Mouse (Mus musculus) kidney, adult 18-20 months (tissue): ENCODE results near the gene Tmem192.

ENCODE experiments used
- DNase-seq: peaks from one replicate; pipeline ENCODE4 v3.0.0; 2021

The Tmem192 gene

DNA sequence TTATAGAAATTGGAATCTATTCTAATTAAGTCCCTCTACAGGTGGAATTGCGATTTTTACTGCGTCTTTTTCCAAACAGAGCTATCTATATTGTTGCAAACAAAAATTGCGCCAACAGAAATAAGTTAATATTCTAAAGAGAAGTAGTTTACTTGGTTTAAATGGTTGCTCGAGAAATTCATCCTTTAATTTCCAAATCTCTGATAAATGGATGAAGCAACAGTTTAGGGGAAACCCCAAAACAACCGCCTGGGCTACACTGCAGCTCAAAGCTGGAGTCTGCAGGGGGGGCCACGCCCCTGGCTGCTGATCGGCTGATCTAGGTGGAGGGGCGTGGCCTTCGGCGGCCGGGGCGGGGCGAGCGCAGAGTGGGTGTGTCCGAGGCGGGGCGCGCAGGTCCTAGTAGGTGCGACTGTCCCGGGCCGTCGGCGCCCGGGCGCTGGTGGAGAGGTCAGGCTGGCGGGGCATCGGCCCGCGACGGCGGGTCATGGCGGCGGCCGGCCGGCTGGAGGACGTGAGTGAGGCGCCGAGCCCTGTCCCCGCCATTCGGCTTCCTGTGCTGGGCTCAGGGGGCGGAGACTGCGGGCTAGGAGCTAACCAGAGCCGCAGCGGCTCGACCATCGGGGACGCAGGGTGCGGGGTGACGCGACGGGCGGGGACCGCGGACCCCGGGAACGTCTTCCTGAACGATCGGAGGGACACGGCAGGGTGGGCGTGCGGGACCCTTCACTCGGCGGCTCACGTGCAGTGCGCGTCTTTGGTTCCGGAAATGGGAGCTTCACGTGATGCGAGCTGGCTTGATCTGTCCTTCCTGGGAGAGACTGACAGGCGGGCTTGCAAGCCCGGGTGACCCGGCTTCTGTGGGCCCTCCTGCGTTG lies at the start of gene Tmem192:
Tmem192 (plus strand) TSS at position 366 of the 878 bp plus-strand sequence.
- DNase-seq, result peak; percentile 99

- no peak for DNase-seq
Observed at GRCm38 (mm10) chr8:64898710-64899109, 48.3 kb upstream of the Tmem192 start.

- DNase-seq, result no peak
Observed at GRCm38 (mm10) chr8:64900645-64901044, 46.3 kb upstream of the Tmem192 start.

DNA sequence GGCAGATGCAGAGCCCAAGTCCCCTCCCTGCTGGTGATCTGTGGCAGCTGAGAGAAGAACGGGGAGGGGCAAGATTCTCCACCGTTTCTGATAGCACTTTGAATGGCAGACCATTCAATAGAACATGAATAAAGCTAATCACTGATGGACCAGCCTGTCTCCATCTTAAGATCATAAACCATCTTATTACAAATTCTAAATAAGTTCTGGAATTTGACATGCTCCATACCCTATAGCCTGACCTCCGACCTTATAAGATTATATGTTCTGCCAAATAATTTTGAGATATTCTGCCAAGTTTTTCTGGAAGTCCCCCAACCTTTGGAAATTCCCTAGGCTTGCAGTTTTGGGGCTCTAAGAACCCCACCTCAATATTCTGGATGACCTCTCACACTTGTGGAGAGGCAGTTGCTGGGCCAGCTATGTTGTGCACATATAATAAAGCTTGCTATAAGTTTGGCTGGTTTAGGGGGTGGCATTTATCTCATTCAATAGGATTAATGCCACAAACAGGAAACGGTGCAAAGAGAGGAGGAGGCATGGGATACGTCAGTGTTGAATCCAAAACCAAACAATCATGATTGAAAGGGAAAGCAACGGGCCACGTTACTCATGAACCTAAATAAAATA lies 45.3 kb upstream of the Tmem192 start:
- DNase-seq, result no peak

DNA sequence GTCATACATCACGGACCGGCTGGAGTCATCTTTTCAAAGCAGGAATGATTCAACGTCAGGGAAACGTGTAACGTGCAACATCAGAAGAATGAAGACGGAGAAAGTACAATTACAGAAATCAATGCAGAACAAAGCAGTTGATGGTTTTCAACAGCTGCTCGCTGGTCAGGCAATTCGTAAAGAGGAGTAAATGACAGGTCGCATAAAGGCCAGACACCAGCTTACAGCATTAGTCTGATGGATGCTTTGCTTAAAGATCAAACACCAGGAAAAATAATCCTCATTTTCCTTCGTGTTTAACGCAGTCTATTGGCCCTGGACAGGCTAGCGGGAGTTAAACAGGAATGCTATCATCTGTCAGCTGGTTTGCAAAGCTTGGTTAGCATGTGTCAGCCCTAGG lies 44.8 kb upstream of the Tmem192 start:
- no peak for DNase-seq

DNA sequence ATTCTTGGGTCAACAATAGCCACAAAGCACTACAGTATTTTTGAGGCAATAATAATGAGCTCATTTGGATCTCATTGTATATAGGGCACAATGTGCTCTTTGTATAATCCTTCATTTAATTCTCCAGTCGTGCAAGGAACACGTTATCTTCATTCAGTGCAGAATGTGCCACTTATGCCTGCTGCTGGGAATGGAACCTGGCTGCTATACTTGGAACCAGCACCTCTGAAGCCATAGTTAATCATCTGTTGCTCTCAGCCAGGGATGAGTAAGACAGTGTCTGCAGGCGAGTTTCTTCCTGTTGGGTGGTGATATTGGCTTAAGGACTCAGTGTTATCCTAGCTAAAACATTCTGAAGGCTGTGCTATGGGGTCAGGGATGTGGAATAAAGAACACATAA lies 43.2 kb upstream of the Tmem192 start:
- no peak for DNase-seq

DNA sequence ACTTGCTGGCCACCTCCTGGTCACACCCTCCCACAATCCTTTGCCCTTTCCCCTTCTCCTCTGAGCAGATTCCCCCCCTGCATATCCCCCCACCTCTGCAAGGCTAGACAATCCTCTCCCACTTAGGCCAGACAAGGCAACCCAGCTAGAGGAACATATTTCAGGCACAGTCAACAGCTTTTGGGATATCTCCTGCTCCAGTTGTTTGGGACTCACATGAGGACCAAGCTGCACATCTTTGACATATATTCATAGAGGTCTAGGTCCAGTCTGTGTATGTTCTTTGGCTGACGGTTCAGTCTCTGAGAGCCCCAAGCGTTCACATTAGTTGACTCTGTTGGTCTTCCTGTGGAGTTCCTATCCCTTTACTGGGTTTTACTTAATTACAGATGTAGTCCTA lies 37.0 kb upstream of the Tmem192 start:
- DNase-seq, result no peak

- no peak for DNase-seq
Observed at GRCm38 (mm10) chr8:64916793-64917192, 30.2 kb upstream of the Tmem192 start.

- no peak for DNase-seq
Observed at GRCm38 (mm10) chr8:64923329-64923728, 23.7 kb upstream of the Tmem192 start.

DNA sequence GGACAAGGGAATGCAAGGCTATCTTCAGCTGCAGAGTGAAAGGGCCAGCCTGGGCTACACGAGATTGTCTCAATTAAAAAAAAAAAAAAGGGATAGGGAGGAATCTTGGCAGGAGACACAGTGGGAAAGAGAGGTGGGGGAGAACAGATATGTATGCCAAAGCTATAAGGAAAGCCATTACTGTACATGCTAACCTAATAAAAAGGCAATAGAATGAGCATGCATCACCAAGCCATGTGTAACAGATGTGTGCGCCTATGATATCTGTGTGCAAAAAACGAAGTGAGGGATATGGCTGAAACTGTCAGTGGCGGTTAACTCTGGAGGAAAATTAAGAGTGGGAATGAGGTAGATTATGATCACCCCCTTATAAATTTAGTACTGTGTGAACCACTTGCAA lies 21.2 kb upstream of the Tmem192 start:
- DNase-seq, result no peak

- no peak for DNase-seq
Observed at GRCm38 (mm10) chr8:64926355-64926754, 20.6 kb upstream of the Tmem192 start.

DNA sequence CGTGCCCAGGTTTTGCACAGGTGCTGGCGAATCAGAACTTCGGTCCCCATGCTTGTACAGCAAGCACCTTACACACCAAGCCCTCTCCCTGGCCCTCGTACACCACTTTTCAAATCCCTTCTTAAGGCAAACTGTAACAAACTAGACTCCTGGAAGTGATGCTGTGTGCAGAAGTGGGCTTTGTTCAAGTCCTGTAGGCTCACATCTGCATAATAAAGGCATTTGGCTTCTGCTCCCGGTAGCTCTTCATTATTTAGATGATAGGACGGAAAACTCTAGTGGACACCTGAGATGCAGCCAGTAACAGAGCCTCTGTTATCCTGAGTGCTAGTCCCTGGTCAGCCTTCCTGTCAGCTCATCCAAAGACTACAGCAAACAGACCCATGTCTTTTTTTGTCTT lies 18.0 kb upstream of the Tmem192 start:
- DNase-seq, result no peak

DNA sequence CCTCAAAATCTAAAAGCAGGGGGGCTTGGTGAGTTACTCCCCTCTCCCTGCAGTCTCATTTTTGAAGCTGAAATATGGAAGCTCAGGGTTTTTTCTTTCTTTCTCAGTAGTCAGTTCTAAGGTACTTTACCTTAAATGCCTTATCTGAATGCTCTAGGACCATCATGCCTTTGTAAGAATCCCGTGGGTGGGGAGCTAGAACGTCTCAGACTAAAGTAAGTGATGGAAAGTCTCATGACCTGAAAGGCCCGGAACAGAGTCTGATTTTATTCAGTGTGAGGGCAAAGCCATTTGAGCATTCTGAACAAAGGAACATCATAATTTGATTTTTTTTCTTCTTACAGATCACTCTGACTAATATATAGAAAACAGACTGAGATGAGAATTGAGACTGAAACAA lies 12.0 kb upstream of the Tmem192 start:
- no peak for DNase-seq

- DNase-seq, result no peak
Observed at GRCm38 (mm10) chr8:64941019-64941418, 6.0 kb upstream of the Tmem192 start.

DNA sequence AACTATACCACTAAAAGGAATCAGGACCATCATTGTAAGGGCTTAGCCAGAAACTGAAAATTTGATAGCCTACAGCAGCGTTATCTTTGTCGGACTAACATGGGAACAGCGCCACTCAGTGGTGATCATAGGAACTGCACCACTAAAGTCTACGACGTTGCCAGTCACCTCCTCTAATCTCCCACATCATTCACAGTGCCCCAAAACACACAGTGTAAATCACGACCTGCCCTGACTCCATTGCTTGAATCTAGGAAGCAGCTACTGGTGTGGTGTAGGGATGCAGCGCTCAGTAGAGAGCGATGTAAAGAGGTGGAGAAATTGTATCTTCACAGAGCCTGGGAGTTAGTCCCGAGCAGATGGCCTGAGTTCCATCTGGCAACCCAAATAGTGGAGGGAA lies 5.5 kb upstream of the Tmem192 start:
- DNase-seq, result peak; percentile 79

DNA sequence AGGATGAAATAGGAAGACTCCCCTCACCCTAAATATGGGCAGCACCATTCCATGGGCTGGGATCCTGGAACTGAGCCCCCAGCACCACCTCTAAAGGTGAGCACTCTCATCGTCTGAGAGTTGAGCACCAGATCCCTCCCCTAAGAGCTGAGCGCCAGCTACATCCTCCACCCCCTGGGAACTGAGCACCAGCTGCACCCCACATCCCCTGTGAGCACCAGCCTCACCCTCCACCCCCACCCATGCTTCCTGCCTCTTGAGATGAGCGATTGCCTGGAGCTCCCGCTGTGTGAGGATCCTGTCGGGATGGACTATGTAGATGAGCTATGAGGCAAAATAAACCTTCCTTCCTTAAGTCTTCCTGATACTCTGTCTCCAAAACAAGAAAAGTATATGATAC lies 4.0 kb upstream of the Tmem192 start:
- DNase-seq, result no peak

DNA sequence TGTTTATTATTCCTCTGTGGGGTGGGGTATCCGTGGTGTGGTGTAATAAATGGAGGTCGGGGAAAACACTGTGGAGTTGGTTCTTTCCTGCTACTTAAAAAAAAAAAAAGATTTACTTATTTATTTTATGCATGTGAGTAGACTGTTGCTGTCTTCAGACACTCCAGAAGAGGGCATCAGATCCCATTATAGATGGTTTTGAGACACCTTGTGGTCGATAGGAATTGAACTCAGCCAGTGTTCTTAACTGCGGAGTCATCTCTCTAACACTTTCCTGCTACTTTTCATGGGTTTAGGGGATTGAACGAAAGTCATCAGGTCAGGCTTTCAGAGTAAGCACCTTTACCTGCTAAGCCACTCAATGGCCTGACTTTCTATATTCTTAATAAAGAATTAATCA lies 2.2 kb upstream of the Tmem192 start:
- no peak for DNase-seq

DNA sequence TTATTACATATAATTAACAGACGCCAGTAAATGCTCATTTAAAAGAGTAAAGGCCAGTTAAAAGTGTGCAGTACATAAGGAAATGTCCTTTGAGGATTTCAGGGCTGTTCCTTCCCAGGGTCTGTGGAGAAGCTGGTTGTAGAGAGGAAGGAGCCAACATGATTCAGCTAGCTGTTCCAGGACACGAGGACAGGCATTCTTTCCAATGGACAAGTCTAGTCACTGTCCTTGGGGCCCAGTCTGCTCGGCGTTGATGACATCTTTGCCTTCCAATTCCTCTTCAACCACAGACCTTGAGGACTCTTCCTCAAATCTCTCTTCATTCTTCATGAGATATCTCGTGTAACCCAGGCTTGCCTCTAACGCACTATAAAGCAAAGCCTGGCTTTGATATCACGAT lies 1.4 kb upstream of the Tmem192 start:
- DNase-seq, result no peak

DNA sequence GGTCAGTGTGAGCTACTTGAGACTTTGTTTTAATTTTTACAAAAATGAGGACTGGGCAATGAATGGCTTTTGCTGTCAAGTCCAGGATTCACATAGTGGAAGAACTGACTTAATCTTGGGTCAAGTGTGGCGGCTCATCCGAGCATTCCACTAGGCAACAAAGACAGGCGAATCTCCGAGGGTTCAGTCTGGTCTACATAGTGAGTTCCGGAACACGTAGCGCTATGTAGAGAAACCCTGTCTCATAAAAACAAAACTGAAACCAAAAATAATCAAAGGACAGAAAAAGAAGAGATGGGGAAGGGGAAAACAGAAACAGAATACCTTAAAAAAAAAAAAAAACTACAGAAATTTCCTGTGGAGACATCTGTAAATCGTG lies 555 bp upstream of the Tmem192 start:
- no peak for DNase-seq

DNA sequence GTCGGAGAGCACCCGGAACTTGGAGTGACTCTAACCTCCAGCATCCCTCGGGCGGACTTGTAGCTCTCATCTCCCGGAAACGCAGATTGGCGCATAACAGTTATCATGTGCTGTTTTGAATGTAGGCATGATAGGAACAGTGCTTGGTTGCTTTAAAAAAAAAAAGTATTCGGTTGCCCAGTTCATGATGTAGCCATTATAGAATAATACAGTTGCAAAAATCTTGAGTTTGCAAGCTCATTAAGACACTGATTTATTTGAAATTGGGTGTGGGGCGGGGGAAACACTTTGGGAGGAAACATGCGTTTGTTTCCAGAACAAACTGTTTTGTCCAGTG lies 681 bp downstream of the Tmem192 start:
- DNase-seq, result no peak

DNA sequence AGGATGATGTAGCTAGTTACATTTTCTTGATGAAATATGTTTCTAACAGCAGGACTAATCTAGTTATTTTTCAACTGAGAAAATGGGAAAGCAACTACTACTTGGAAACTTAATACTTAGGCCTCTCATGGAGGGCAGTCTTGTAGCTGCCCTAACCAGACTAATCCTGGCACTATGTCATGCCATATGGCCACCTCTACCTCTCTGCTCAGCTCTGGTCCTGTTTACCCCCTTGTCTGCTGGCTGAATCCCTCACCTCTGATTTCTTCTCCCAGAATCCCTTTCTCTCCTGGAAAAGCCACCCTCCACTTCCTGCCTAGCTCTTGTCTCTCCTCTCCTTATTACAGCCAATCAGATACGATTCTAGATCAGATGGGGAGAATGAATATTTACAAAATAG lies 1.4 kb downstream of the Tmem192 start:
- no peak for DNase-seq

DNA sequence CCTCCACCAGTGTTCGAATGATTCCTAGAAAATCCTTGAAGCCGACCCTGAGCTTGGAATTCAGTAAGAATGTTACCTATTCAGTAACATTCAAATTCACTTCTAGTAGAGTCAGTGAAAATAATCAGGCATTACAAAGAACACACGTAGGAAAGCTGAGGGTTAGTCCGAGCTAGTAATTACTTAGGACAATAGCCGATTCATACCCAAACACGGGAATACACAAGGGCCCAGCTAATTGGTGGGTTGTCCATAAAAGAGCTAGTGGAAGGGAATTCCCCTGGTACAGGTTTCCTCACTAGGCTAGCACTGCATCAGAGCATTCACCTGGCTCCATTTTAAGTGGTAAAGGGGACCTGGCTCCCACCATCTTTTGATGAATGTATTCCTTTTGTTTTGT lies 5.1 kb downstream of the Tmem192 start:
- DNase-seq, result no peak

DNA sequence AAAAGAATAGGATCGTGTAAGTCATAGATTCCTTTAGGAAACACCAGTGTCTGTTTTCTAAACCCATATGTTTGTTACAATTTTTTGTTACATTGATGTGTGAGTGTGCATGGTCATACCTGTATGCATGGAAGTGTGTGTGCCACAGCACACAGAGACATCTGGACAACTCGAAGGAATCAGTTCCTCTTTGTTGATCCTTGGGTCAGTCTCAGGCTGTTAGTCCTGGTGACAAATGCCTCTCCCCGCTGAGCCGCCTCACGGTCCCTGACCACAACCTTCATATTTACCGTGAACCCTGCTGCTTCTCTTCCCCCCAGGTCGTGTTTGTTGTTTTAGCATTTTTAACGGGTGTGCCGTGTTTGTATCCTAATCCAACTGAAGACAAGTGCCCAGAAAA lies 12.0 kb downstream of the Tmem192 start:
- DNase-seq, result no peak

DNA sequence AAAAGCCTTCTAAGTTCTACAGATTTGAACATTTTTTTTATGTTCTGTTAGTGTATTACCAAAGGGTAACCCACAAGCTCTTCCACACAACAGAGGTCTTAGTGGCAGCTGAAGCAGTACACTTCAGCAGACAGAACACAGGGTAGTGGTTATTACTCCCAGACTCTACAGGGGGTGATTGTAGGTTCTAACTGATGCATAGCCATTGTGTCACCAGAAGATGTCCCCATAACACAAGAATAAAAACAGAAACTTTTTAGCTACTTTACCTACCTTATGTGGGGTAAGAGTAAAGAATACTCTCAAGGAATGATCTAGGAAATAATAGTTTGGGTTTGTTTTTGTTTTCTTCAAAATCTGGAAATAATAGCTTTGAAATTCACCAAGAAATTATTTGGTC lies 15.9 kb downstream of the Tmem192 start:
- no peak for DNase-seq
